Mouse (Mus musculus) C2C12 (cell line): ENCODE measurements around the gene Ranbp3l.

ENCODE experiments used
- CTCF ChIP-seq: IDR thresholded peaks from one replicate; pipeline ENCODE4 v1.5.1; 2011; ENCODE audit not compliant: control insufficient read depth, insufficient read depth, insufficient read length
- MYOG ChIP-seq: IDR thresholded peaks from one replicate; pipeline ENCODE4 v1.6.1; 2011; ENCODE audit not compliant: control insufficient read depth, insufficient read length; ENCODE audit errors: extremely low read depth

DNA sequence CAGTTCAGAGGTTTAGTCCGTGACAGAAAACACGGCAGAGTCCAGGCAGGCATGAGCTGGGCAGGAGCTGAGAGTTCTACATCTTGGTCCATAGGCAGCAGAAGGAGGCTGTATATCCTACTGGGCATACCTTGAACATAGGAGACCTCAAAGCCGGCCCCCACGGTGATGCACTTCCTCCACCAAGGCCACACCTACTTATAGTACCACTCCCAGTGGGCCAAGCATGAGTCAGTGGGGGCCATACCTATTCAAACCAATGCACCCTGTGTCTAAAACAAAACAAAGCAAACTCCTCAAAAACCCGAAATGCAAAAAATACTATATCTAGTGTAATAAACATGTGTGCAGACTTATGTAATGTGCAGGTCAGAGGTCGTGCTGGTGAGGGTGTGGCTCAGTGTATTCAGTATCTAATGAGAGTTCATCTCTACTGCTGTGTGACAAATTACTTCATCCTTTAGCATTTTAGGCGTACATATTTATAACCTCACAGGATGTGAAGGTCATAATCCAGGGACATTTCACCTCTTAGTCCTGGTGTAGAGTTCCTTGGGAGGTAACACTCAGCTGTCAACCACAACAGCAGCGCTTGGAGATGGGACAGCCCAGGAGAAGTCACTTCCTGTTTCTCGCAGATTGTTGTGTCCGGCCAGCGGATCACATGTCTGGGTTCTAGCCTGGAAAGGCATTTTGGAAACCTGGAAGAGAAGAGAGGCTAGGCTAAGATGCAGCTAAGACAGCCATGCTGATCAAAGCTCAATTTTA is 126.0 kb downstream of the Ranbp3l start:
- TF ChIP-seq CTCF (no peak), MYOG (no peak)
